Mouse (Mus musculus): ENCODE measurements around the gene Olfr1264. TPM values are rescaled to one million over a fixed set of nuclear protein-coding genes. Genes with fewer than 3 reads are reported as not detected.

Olfr1264 gene
- total and polyA plus RNA-seq, 2 experiments from 2014 or later: not detected

DNA sequence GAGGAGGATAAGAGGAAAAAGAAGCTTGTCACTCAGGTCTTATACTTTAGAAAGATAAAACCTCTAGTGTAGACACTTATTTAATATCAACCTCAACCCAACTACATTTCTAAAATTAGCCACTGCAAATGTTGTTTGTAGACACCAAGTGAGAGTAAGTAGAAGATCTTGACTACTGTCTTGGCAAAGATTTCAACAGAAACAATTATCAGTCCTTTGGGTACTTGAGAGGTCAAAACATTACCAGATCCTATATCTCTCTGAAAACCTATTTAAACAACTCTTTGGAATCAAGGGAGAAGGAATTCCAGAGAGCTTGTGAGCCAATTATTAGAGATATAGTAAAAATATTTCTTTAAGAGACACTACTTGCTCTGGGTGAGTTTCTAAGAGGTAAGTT is 34.5 kb downstream of the Olfr1264 start, which contains the start of gene Olfr1261:
TSS of gene Olfr1261 (plus strand) at position 301 of the 400 bp plus-strand sequence.
- H3K4me3 ChIP-seq (ENCODE audit: low read depth, low read length): no peak within 1 kb of the TSS
- TF ChIP-seq EP300 (IDR thresholded peaks at IDR 0.05; ENCODE audit: low read depth) (no peak), CTCF (IDR thresholded peaks at IDR 0.05; ENCODE audit: low read depth) (no peak)
- H3K36me3 ChIP-seq (replicated peaks; ENCODE audit: control insufficient read depth, insufficient read depth, low read length): no peaks in the 10 kb centered on the region
- H3K27me3 ChIP-seq (ENCODE audit: control insufficient read depth, insufficient read depth, low read length): no peaks in the 10 kb centered on the region
- ATAC-seq (ENCODE audit: insufficient read depth, low read depth) (no peak), DNase-seq (ENCODE audit: low spot score) (no peak)
- H3K4me1 ChIP-seq (ENCODE audit: control insufficient read depth, insufficient read depth): no peaks in the 10 kb centered on the region
- no peak within 1 kb of the TSS for H3K27ac ChIP-seq (ENCODE audit: low read depth)
- H3K9me3 ChIP-seq (replicated peaks; ENCODE audit: control insufficient read depth, low read length): no peaks in the 10 kb centered on the region
- H3K4me2 ChIP-seq (ENCODE audit: low read depth, low read length): no peak within 1 kb of the TSS
- H3K9ac ChIP-seq (replicated peaks; ENCODE audit: low read depth, low read length): no peak within 1 kb of the TSS

DNA sequence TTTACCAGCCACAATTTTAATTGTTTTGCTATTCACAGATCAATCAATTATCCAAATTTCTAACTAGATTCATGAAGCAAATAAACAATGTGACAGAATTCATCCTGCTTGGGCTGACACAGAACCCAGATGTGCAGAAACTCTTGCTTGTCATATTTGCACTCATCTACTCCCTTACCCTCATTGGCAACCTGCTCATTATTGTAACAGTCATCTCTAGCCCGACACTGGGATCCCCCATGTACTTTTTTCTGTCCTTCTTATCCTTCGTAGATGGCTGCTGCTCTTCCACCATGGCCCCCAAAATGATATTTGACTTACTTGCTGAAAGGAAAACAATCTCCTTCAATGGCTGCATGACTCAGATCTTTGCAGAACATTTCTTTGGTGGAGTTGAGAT is 47.7 kb downstream of the Olfr1264 start:
- ATAC-seq (ENCODE audit: insufficient read depth, low read depth) (no peak), DNase-seq (ENCODE audit: low spot score) (no peak)
- H3K9ac ChIP-seq (replicated peaks; ENCODE audit: low read depth, low read length): no peak overlapping the region
- no peaks in the 10 kb centered on the region for H3K27me3 ChIP-seq (ENCODE audit: control insufficient read depth, insufficient read depth, low read length)
- no peaks in the 10 kb centered on the region for H3K36me3 ChIP-seq (replicated peaks; ENCODE audit: control insufficient read depth, insufficient read depth, low read length)
- no peak overlapping the region for H3K27ac ChIP-seq (ENCODE audit: low read depth)
- 69% methylated on average over 2 of the region's 2 CpGs for WGBS
- no peaks in the 10 kb centered on the region for H3K4me1 ChIP-seq (ENCODE audit: control insufficient read depth, insufficient read depth)
- TF ChIP-seq EP300 (IDR thresholded peaks at IDR 0.05; ENCODE audit: low read depth) (no peak), CTCF (IDR thresholded peaks at IDR 0.05; ENCODE audit: low read depth) (no peak)
- no peak overlapping the region for H3K4me3 ChIP-seq (ENCODE audit: low read depth, low read length)
- H3K4me2 ChIP-seq (ENCODE audit: low read depth, low read length): no peak overlapping the region
- H3K9me3 ChIP-seq (replicated peaks; ENCODE audit: control insufficient read depth, low read length): no peaks in the 10 kb centered on the region

DNA sequence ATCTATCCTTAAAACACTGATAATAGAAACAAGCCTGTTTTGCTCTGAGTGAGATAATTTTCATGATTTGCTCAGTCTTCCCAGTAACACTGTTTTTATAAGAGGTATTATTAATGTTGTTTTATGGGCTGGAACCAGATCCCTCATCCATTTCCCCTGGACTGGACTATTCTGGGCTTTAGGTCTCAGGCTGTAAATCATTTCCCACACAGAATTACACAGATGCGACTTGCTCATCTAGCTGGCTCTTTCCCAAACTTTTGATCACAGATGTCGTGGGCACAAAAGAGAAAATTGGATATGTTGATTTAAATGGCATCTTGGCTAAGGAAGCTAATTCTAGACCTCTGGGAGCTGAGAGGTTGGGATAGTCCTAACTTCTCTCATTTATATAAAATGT is 51.2 kb downstream of the Olfr1264 start, which contains the start of gene Olfr1260:
TSS of gene Olfr1260 (plus strand) at position 157 of the 400 bp plus-strand sequence.
- H3K9ac ChIP-seq (replicated peaks; ENCODE audit: low read depth, low read length): no peak within 1 kb of the TSS
- no peak within 1 kb of the TSS for H3K27ac ChIP-seq (ENCODE audit: low read depth)
- WGBS: 56% methylated on average over 2 of the region's 2 CpGs
- no peaks in the 10 kb centered on the region for H3K9me3 ChIP-seq (replicated peaks; ENCODE audit: control insufficient read depth, low read length)
- ATAC-seq (ENCODE audit: insufficient read depth, low read depth) (no peak), DNase-seq (ENCODE audit: low spot score) (no peak)
- TF ChIP-seq EP300 (IDR thresholded peaks at IDR 0.05; ENCODE audit: low read depth): no peak
- TF ChIP-seq CTCF (IDR thresholded peaks at IDR 0.05; ENCODE audit: low read depth): no peak
- no peak within 1 kb of the TSS for H3K4me2 ChIP-seq (ENCODE audit: low read depth, low read length)
- no peaks in the 10 kb centered on the region for H3K4me1 ChIP-seq (ENCODE audit: control insufficient read depth, insufficient read depth)
- H3K36me3 ChIP-seq (replicated peaks; ENCODE audit: control insufficient read depth, insufficient read depth, low read length): no peaks in the 10 kb centered on the region
- H3K4me3 ChIP-seq (ENCODE audit: low read depth, low read length): no peak within 1 kb of the TSS
- H3K27me3 ChIP-seq (ENCODE audit: control insufficient read depth, insufficient read depth, low read length): no peaks in the 10 kb centered on the region

Other genes starting within 250 kb of the Olfr1264 start
- not detected in 2 replicates for gene Olfr1254, start 232.0 kb downstream of the Olfr1264 start, total RNA-seq (2014; rRNA removed; ENCODE audit: low replicate concordance)
- not detected in 2 replicates for gene Olfr1254, start 232.0 kb downstream of the Olfr1264 start, polyA plus RNA-seq (2015; fragmentation: Nextera tagmentation; extraction: Ambion mirVana)
- not detected in 2 replicates for gene Olfr1255, start 213.5 kb downstream of the Olfr1264 start, total RNA-seq (2014; rRNA removed; ENCODE audit: low replicate concordance)
- gene Olfr1255, start 213.5 kb downstream of the Olfr1264 start, polyA plus RNA-seq (2015; fragmentation: Nextera tagmentation; extraction: Ambion mirVana): not detected in 2 replicates
- not detected in 2 replicates for gene Olfr1256, start 184.0 kb downstream of the Olfr1264 start, total RNA-seq (2014; rRNA removed; ENCODE audit: low replicate concordance)
- not detected in 2 replicates for gene Olfr1256, start 184.0 kb downstream of the Olfr1264 start, polyA plus RNA-seq (2015; fragmentation: Nextera tagmentation; extraction: Ambion mirVana)
- gene Olfr48, start 177.4 kb downstream of the Olfr1264 start, total RNA-seq (2014; rRNA removed; ENCODE audit: low replicate concordance): not detected in 2 replicates
- not detected in 2 replicates for gene Olfr48, start 177.4 kb downstream of the Olfr1264 start, polyA plus RNA-seq (2015; fragmentation: Nextera tagmentation; extraction: Ambion mirVana)
- not detected in 2 replicates for gene Olfr1257, start 147.1 kb downstream of the Olfr1264 start, total RNA-seq (2014; rRNA removed; ENCODE audit: low replicate concordance)
- not detected in 2 replicates for gene Olfr1257, start 147.1 kb downstream of the Olfr1264 start, polyA plus RNA-seq (2015; fragmentation: Nextera tagmentation; extraction: Ambion mirVana)
- not detected in 2 replicates for gene Olfr1258, start 98.3 kb downstream of the Olfr1264 start, total RNA-seq (2014; rRNA removed; ENCODE audit: low replicate concordance)
- gene Olfr1258, start 98.3 kb downstream of the Olfr1264 start, polyA plus RNA-seq (2015; fragmentation: Nextera tagmentation; extraction: Ambion mirVana): not detected in 2 replicates
- not detected in 2 replicates for gene Olfr1259, start 76.9 kb downstream of the Olfr1264 start, total RNA-seq (2014; rRNA removed; ENCODE audit: low replicate concordance)
- not detected in 2 replicates for gene Olfr1259, start 76.9 kb downstream of the Olfr1264 start, polyA plus RNA-seq (2015; fragmentation: Nextera tagmentation; extraction: Ambion mirVana)
- not detected in 2 replicates for gene Olfr1260, start 51.2 kb downstream of the Olfr1264 start, total RNA-seq (2014; rRNA removed; ENCODE audit: low replicate concordance)
- not detected in 2 replicates for gene Olfr1260, start 51.2 kb downstream of the Olfr1264 start, polyA plus RNA-seq (2015; fragmentation: Nextera tagmentation; extraction: Ambion mirVana)
- not detected in 2 replicates for gene Olfr1261, start 34.4 kb downstream of the Olfr1264 start, total RNA-seq (2014; rRNA removed; ENCODE audit: low replicate concordance)
- not detected in 2 replicates for gene Olfr1261, start 34.4 kb downstream of the Olfr1264 start, polyA plus RNA-seq (2015; fragmentation: Nextera tagmentation; extraction: Ambion mirVana)
- not detected in 2 replicates for gene Olfr1262, start 25.4 kb downstream of the Olfr1264 start, total RNA-seq (2014; rRNA removed; ENCODE audit: low replicate concordance)
- gene Olfr1262, start 25.4 kb downstream of the Olfr1264 start, polyA plus RNA-seq (2015; fragmentation: Nextera tagmentation; extraction: Ambion mirVana): not detected in 2 replicates
- not detected in 2 replicates for gene Olfr1263, start 13.4 kb downstream of the Olfr1264 start, total RNA-seq (2014; rRNA removed; ENCODE audit: low replicate concordance)
- not detected in 2 replicates for gene Olfr1263, start 13.4 kb downstream of the Olfr1264 start, polyA plus RNA-seq (2015; fragmentation: Nextera tagmentation; extraction: Ambion mirVana)
- gene Olfr1265, start 9.8 kb upstream of the Olfr1264 start, total RNA-seq (2014; rRNA removed; ENCODE audit: low replicate concordance): not detected in 2 replicates
- gene Olfr1265, start 9.8 kb upstream of the Olfr1264 start, polyA plus RNA-seq (2015; fragmentation: Nextera tagmentation; extraction: Ambion mirVana): not detected in 2 replicates
- not detected in 2 replicates for gene Olfr140, start 38.0 kb upstream of the Olfr1264 start, total RNA-seq (2014; rRNA removed; ENCODE audit: low replicate concordance)
- not detected in 2 replicates for gene Olfr140, start 38.0 kb upstream of the Olfr1264 start, polyA plus RNA-seq (2015; fragmentation: Nextera tagmentation; extraction: Ambion mirVana)
- not detected in 2 replicates for gene Olfr1269, start 95.8 kb upstream of the Olfr1264 start, total RNA-seq (2014; rRNA removed; ENCODE audit: low replicate concordance)
- gene Olfr1269, start 95.8 kb upstream of the Olfr1264 start, polyA plus RNA-seq (2015; fragmentation: Nextera tagmentation; extraction: Ambion mirVana): not detected in 2 replicates
- not detected in 2 replicates for gene Olfr32, start 116.7 kb upstream of the Olfr1264 start, total RNA-seq (2014; rRNA removed; ENCODE audit: low replicate concordance)
- gene Olfr32, start 116.7 kb upstream of the Olfr1264 start, polyA plus RNA-seq (2015; fragmentation: Nextera tagmentation; extraction: Ambion mirVana): not detected in 2 replicates
- gene Olfr1270, start 127.5 kb upstream of the Olfr1264 start, total RNA-seq (2014; rRNA removed; ENCODE audit: low replicate concordance): not detected in 2 replicates
- not detected in 2 replicates for gene Olfr1270, start 127.5 kb upstream of the Olfr1264 start, polyA plus RNA-seq (2015; fragmentation: Nextera tagmentation; extraction: Ambion mirVana)
- not detected in 2 replicates for gene Olfr1506, start 198.9 kb upstream of the Olfr1264 start, total RNA-seq (2014; rRNA removed; ENCODE audit: low replicate concordance)
- gene Olfr1506, start 198.9 kb upstream of the Olfr1264 start, polyA plus RNA-seq (2015; fragmentation: Nextera tagmentation; extraction: Ambion mirVana): not detected in 2 replicates
- gene Olfr142, start 232.0 kb upstream of the Olfr1264 start, total RNA-seq (2014; rRNA removed; ENCODE audit: low replicate concordance): not detected in 2 replicates
- not detected in 2 replicates for gene Olfr142, start 232.0 kb upstream of the Olfr1264 start, polyA plus RNA-seq (2015; fragmentation: Nextera tagmentation; extraction: Ambion mirVana)
- gene Olfr1271, start 245.5 kb upstream of the Olfr1264 start, total RNA-seq (2014; rRNA removed; ENCODE audit: low replicate concordance): not detected in 2 replicates
- not detected in 2 replicates for gene Olfr1271, start 245.5 kb upstream of the Olfr1264 start, polyA plus RNA-seq (2015; fragmentation: Nextera tagmentation; extraction: Ambion mirVana)

Measured in heart, postnatal 0 days (tissue).